Mouse (Mus musculus) liver, adult 2 months (tissue): Measurements from ENCODE around the gene Ltb4r1. TPM values are rescaled to one million over a fixed set of nuclear protein-coding genes. Genes with fewer than 3 reads are reported as not detected.

ENCODE experiments used
- DNase-seq: peaks from one replicate; pipeline ENCODE4 v3.0.0-alpha.2; 2011; ENCODE audit warnings: low read depth, low spot score; ENCODE audit errors: extremely low read depth
- H3K27ac ChIP-seq: fragments of 200-500 bp; replicated peaks from 2 replicates; pipeline ENCODE4 v1.5.1; 2012; ENCODE audit warnings: low read depth, mild to moderate bottlenecking, control low read depth, inconsistent platforms, low read length; ENCODE audit not compliant: insufficient read depth
- H3K27me3 ChIP-seq: fragments of 200-500 bp; 2 replicates; pipeline ENCODE4 v1.6.1; 2012; ENCODE audit warnings: mild to moderate bottlenecking, moderate library complexity, low read length, inconsistent platforms; ENCODE audit not compliant: control insufficient read depth, insufficient read depth
- H3K36me3 ChIP-seq: fragments of 200-500 bp; 2 replicates; pipeline ENCODE4 v1.6.1; 2012; ENCODE audit warnings: low read length, inconsistent platforms; ENCODE audit not compliant: control insufficient read depth, insufficient read depth
- H3K4me1 ChIP-seq: fragments of 200-500 bp; 2 replicates; pipeline ENCODE4 v1.6.1; 2011; ENCODE audit warnings: low read length; ENCODE audit not compliant: control insufficient read depth, insufficient read depth
- H3K4me3 ChIP-seq: fragments of 200-500 bp; 2 replicates; pipeline ENCODE4 v1.5.1; 2011; ENCODE audit warnings: low read depth, mild to moderate bottlenecking, control low read depth, low read length, moderate library complexity; ENCODE audit not compliant: insufficient read depth
- H3K79me2 ChIP-seq: fragments of 200-500 bp; 2 replicates; pipeline ENCODE4 v1.6.1; 2012; ENCODE audit warnings: inconsistent platforms, mild to moderate bottlenecking, low read length, moderate library complexity; ENCODE audit not compliant: control insufficient read depth, insufficient read depth
- H3K9ac ChIP-seq: fragments of 200-500 bp; 2 replicates; pipeline ENCODE4 v1.6.1; 2012; ENCODE audit warnings: low read depth, mild to moderate bottlenecking, control low read depth, inconsistent platforms, low read length
- CTCF ChIP-seq: fragments of 200-500 bp; IDR thresholded peaks from 2 replicates; pipeline ENCODE4 v1.5.1; 2011; ENCODE audit warnings: low read depth, low read length, control low read depth
- POLR2A ChIP-seq: fragments of 200-500 bp; IDR thresholded peaks from 2 replicates; pipeline ENCODE4 v1.6.1; 2011; ENCODE audit warnings: low read length, control low read depth; ENCODE audit not compliant: insufficient read depth; ENCODE audit errors: extremely low read depth
- WGBS: fragments of 180-500 bp; shearing (Covaris S2); methylation state at CpG from one replicate; pipeline ENCODE4 v1.1.7; 2018; 5-methylcytosine and 5-hydroxymethylcytosine counted together
- polyA plus RNA-seq: library from polyadenylated mRNA; depleted of rRNA; stranded (reverse); fragments of >200 nt; gene quantifications from 2 replicates; pipeline ENCODE4 v1.2.3, GENCODE M21; 2012
- total RNA-seq: library from RNA; depleted of rRNA; stranded (reverse); fragments of >200 nt; gene quantifications from 2 replicates; pipeline ENCODE4 v1.2.3, GENCODE M21; 2014

Gene Ltb4r1
- total and polyA plus RNA-seq, 2 experiments: 0.28 to 1.4 TPM

DNA sequence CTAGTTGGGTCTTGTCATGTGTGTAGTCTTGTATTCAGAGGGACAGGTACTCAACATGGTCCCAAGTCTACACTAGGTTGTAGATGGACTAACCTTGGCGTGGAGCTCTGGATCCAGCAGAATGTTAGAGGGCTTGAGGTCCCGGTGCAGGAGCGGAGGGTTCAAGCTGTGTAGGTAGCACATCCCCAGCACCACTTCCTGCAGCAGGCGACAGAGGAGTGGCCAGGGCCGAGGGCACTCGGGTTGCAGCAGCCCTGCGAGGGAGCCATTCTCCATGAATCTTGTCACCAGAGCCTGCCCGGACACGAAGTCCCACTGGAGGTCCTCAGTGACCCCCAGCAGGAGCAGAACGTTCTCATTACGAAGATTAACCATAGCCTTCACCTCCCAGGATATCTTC is 22.0 kb downstream of the Ltb4r1 start:
- 48% methylated on average over 11 of the region's 11 CpGs for WGBS
- DNase-seq: no peak
- no peaks in the 10 kb centered on the region for H3K4me1 ChIP-seq
- no peak overlapping the region for H3K9ac ChIP-seq
- H3K4me3 ChIP-seq: no peak overlapping the region
- H3K79me2 ChIP-seq: no peaks in the 10 kb centered on the region
- TF ChIP-seq POLR2A: no peak
- no peak for TF ChIP-seq CTCF
- no peaks in the 10 kb centered on the region for H3K27me3 ChIP-seq
- no peaks in the 10 kb centered on the region for H3K36me3 ChIP-seq
- no peak overlapping the region for H3K27ac ChIP-seq

DNA sequence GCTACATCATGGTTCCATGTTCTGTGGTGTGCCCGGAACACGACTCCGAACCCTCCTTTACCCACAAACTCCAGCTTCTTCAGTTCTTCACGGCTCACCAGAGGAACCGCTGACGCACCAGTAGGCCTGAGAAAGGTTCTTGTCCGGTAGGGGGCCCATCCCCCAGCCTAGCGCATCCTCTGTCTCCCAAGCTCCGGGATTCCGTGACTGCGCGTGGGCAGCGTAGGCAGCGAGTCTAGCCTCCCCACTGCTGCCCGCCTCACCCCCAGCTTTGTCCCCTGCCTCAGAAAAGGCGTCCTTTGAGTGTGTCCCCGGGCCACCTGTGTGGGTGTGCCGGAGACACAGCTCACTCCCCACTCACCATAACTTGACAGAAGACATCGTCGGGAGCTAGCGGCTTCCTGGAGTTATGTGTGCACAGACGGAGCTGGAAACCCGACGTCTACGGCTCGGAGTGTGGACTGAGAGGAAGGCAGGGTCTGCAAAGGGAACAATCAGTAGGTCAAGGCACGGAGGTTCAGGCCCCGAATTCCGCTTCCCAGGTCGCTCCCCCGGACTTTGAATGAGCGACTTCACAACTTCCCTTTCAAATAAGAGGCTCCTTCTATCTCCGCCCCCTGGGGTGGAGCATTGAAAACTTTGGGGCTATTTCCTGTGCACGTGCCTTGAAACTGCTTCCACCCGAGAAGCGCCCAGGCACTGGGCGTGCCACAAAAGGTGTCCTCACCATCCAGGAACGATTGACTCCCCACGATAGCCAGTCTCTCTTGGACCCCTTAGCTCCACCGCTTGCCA is 22.7 kb downstream of the Ltb4r1 start, which contains the start of gene Ripk3:
Gene Ripk3 (minus strand): TSS at position 610 of the 795 bp plus-strand sequence.
- peak; percentile 18 for DNase-seq
- 5% methylated on average over 40 of the region's 40 CpGs for WGBS
- Histone ChIP-seq H3K36me3 (no peaks in the 10 kb centered on the region), H3K4me3 (peak within 1 kb of the TSS; percentile 50), H3K27ac (no peak within 1 kb of the TSS), H3K9ac (peak within 1 kb of the TSS; percentile 18; the same call in 1 of the 2 replicates), H3K27me3 (no peaks in the 10 kb centered on the region), H3K79me2 (no peaks in the 10 kb centered on the region), H3K4me1 (no peaks in the 10 kb centered on the region)
- TF ChIP-seq CTCF: no peak
- TF ChIP-seq POLR2A: 0 out of 2 replicates have a peak, but pooled peaks have one; percentile 14

- Histone ChIP-seq H3K4me1 (no peaks in the 10 kb centered on the region), H3K79me2 (no peaks in the 10 kb centered on the region), H3K27ac (no peak overlapping the region), H3K9ac (no peak overlapping the region), H3K4me3 (no peak overlapping the region), H3K36me3 (no peaks in the 10 kb centered on the region), H3K27me3 (no peaks in the 10 kb centered on the region)
- whole genome bisulfite sequencing: 71% methylated on average over 2 of the region's 2 CpGs
- DNase-seq: no peak
- no peak for TF ChIP-seq POLR2A
- no peak for TF ChIP-seq CTCF
Measured at GRCm38 (mm10) chr14:55793461-55793860, 27.7 kb downstream of the Ltb4r1 start.

GRCm38 (mm10) chr14:55793946-55794345 is 28.2 kb downstream of the Ltb4r1 start:
- TF ChIP-seq POLR2A: no peak
- TF ChIP-seq CTCF: no peak
- DNase-seq: no peak
- WGBS: 83% methylated on average over 2 of the region's 2 CpGs
- Histone ChIP-seq H3K36me3 (no peaks in the 10 kb centered on the region), H3K27ac (no peak overlapping the region), H3K4me3 (no peak overlapping the region), H3K4me1 (no peaks in the 10 kb centered on the region), H3K9ac (no peak overlapping the region), H3K79me2 (no peaks in the 10 kb centered on the region), H3K27me3 (no peaks in the 10 kb centered on the region)

DNA sequence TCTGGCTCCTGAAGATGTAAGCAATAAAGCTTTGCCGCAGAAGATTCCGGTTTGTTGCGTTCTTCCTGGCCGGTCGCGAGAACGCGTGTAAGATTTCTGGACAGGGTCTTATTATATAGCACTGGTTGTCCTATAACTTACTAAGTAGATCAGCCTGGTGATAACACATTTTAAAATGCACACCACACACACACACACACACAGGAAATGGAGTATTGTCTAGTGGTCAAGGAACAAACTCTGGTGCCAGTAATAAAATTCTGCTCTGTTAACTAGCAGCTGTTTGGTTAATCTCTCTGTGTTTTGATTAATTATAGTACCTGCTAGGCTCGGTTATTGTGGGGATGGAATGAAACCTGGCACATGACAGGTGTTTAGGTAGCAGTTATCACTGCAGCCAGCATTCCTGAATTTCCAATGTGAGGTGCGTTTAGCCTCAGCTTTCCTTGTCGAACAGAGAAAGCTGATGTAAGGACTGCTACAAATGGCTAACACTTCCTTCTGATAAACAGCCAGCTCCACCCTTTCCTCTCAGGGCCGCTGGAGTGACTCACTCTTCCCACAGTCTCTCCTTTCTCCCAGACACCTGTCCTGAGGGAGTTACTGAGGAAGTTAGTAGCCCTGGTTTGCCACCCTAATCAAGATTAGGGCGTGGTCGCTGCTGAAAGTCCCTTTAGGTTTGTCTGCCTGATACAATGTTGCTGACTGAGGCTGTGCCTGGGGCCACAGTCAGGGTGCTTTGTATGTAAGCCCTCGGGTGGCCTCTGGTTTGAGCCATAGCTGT is 29.8 kb downstream of the Ltb4r1 start:
- 79% methylated on average over 15 of the region's 15 CpGs for WGBS

More for the DNA sequence above, 29.8 kb downstream of the Ltb4r1 start:
- Histone ChIP-seq H3K27ac (no peak overlapping the region), H3K79me2 (no peaks in the 10 kb centered on the region), H3K4me1 (no peaks in the 10 kb centered on the region), H3K4me3 (no peak overlapping the region), H3K36me3 (no peaks in the 10 kb centered on the region), H3K9ac (no peak overlapping the region), H3K27me3 (no peaks in the 10 kb centered on the region)
- DNase-seq: no peak
- no peak for TF ChIP-seq POLR2A
- TF ChIP-seq CTCF: no peak
